Mouse (Mus musculus) embryonic facial prominence, embryonic 12.5 days (tissue): Measurements from ENCODE around the gene Rnf224. TPM values are rescaled to one million over a fixed set of nuclear protein-coding genes. Genes with fewer than 3 reads are reported as not detected.

Experiments
- ATAC-seq: fragments of 200-750 bp; cut with Nextera tagmentation; 2 replicates; pipeline ENCODE4 v1.8.0; 2017; ENCODE audit not compliant: insufficient number of reproducible peaks, insufficient read depth, low FRiP score, low TSS enrichment
- H3K27ac ChIP-seq: fragments of 300-500 bp; sonication (generic); 2 replicates; pipeline ENCODE4 v1.5.1; 2016; ENCODE audit warnings: mild to moderate bottlenecking
- H3K27me3 ChIP-seq: fragments of 300-500 bp; sonication (generic); 2 replicates; pipeline ENCODE4 v1.6.1; 2016; ENCODE audit warnings: mild to moderate bottlenecking, moderate library complexity
- H3K36me3 ChIP-seq: fragments of 300-500 bp; sonication (generic); 2 replicates; pipeline ENCODE4 v1.6.1; 2016; ENCODE audit warnings: mild to moderate bottlenecking
- H3K4me1 ChIP-seq: fragments of 300-500 bp; sonication (generic); 2 replicates; pipeline ENCODE4 v1.6.1; 2016
- H3K4me2 ChIP-seq: fragments of 300-500 bp; sonication (generic); replicated peaks from 2 replicates; pipeline ENCODE4 v1.6.1; 2016; ENCODE audit warnings: mild to moderate bottlenecking, moderate library complexity
- H3K4me3 ChIP-seq: fragments of 300-500 bp; sonication (generic); 2 replicates; pipeline ENCODE4 v1.5.1; 2016; ENCODE audit warnings: mild to moderate bottlenecking
- H3K9ac ChIP-seq: fragments of 300-500 bp; sonication (generic); 2 replicates; pipeline ENCODE4 v1.6.1; 2016; ENCODE audit warnings: mild to moderate bottlenecking, moderate library complexity
- H3K9me3 ChIP-seq: fragments of 300-500 bp; sonication (generic); 2 replicates; pipeline ENCODE4 v1.6.1; 2016; ENCODE audit warnings: mild to moderate bottlenecking, moderate library complexity
- WGBS: fragments of 180-500 bp; shearing (Covaris S2); methylation state at CpG from one replicate; pipeline ENCODE4 v1.1.7; 2016; 5-methylcytosine and 5-hydroxymethylcytosine counted together
- polyA plus RNA-seq: library from polyadenylated mRNA; unstranded; fragments of >200 nt; fragmentation: Nextera tagmentation; extraction: Ambion mirVana; gene quantifications from 2 replicates; pipeline ENCODE4 v1.2.1, GENCODE M21; 2016

The Rnf224 gene
- not detected in 2 replicates for polyA plus RNA-seq

- peaks cover 31% of the 10 kb centered on the region for H3K27me3 ChIP-seq
- no peak within 1 kb of the TSS for H3K4me3 ChIP-seq
- H3K4me1 ChIP-seq, result peaks cover 11% of the 10 kb centered on the region
- 32% methylated on average over 8 of the region's 8 CpGs for WGBS
- no peak for ATAC-seq
- H3K9ac ChIP-seq, result no peak within 1 kb of the TSS
- H3K9me3 ChIP-seq, result no peaks in the 10 kb centered on the region
- no peak within 1 kb of the TSS for H3K27ac ChIP-seq
- H3K4me2 ChIP-seq, result no peak within 1 kb of the TSS
- no peaks in the 10 kb centered on the region for H3K36me3 ChIP-seq
These were observed at the start of gene Rnf224 for GRCm38 (mm10) chr2:25236614-25237013. Rnf224 (minus strand) TSS chr2:25236787.

GRCm38 (mm10) chr2:25286314-25286713 lies 49.7 kb upstream of the Rnf224 start:
- H3K36me3 ChIP-seq, result peaks cover 46% of the 10 kb centered on the region
- H3K4me1 ChIP-seq, result peaks cover 10% of the 10 kb centered on the region; the same call in 1 of the 2 replicates
- H3K4me3 ChIP-seq, result no peak overlapping the region
- ATAC-seq, result no peak
- peaks cover 44% of the 10 kb centered on the region for H3K27me3 ChIP-seq
- 63% methylated on average over 1 of the region's 1 CpGs for WGBS
- no peak overlapping the region for H3K4me2 ChIP-seq
- H3K9ac ChIP-seq, result no peak overlapping the region
- peak overlapping the region; percentile 60; the same call in 1 of the 2 replicates for H3K27ac ChIP-seq
- no peaks in the 10 kb centered on the region for H3K9me3 ChIP-seq

- H3K36me3 ChIP-seq, result peaks cover 53% of the 10 kb centered on the region
- WGBS, result 83% methylated on average over 2 of the region's 2 CpGs
These were observed 49.0 kb upstream of the Rnf224 start for GRCm38 (mm10) chr2:25285551-25285950.

GRCm38 (mm10) chr2:25278928-25279882 lies 42.6 kb upstream of the Rnf224 start:
- Histone ChIP-seq H3K27me3 (no peaks in the 10 kb centered on the region), H3K4me1 (no peaks in the 10 kb centered on the region), H3K36me3 (peaks cover 93% of the 10 kb centered on the region), H3K4me3 (no peak overlapping the region), H3K9me3 (no peaks in the 10 kb centered on the region), H3K4me2 (no peak overlapping the region), H3K9ac (no peak overlapping the region), H3K27ac (no peak overlapping the region)
- ATAC-seq, result no peak
- WGBS, result 65% methylated on average over 13 of the region's 13 CpGs

More at GRCm38 (mm10) chr2:25285551-25285950, 49.0 kb upstream of the Rnf224 start:
- no peak overlapping the region for H3K9ac ChIP-seq
- H3K9me3 ChIP-seq, result no peaks in the 10 kb centered on the region
- no peak overlapping the region for H3K27ac ChIP-seq
- no peak for ATAC-seq
- H3K4me1 ChIP-seq, result peaks cover 7% of the 10 kb centered on the region; the same call in 1 of the 2 replicates
- H3K27me3 ChIP-seq, result peaks cover 37% of the 10 kb centered on the region
- H3K4me3 ChIP-seq, result no peak overlapping the region
- no peak overlapping the region for H3K4me2 ChIP-seq

- H3K4me2 ChIP-seq, result peak overlapping the region; percentile 97
- peaks cover 21% of the 10 kb centered on the region for H3K4me1 ChIP-seq
- no peak for ATAC-seq
- no peaks in the 10 kb centered on the region for H3K9me3 ChIP-seq
- no peak overlapping the region for H3K27ac ChIP-seq
- peaks cover 66% of the 10 kb centered on the region for H3K36me3 ChIP-seq
- WGBS, result 36% methylated on average over 16 of the region's 16 CpGs
- no peaks in the 10 kb centered on the region for H3K27me3 ChIP-seq
- H3K9ac ChIP-seq, result peak overlapping the region; percentile 86
- peak overlapping the region; percentile 94 for H3K4me3 ChIP-seq
These were observed 36.4 kb upstream of the Rnf224 start for GRCm38 (mm10) chr2:25273010-25273409.

- Histone ChIP-seq H3K4me3 (peak overlapping the region; percentile 94), H3K9ac (peak overlapping the region; percentile 86), H3K4me1 (peaks cover 21% of the 10 kb centered on the region), H3K36me3 (peaks cover 61% of the 10 kb centered on the region), H3K27me3 (no peaks in the 10 kb centered on the region), H3K9me3 (no peaks in the 10 kb centered on the region), H3K27ac (0 out of 2 replicates have a peak overlapping the region, but pooled peaks have one; percentile 82), H3K4me2 (peak overlapping the region; percentile 97)
- WGBS, result under 1% methylated on average over 29 of the region's 29 CpGs
- peak; percentile 36; the same call in 1 of the 2 replicates for ATAC-seq
These were observed 35.9 kb upstream of the Rnf224 start for GRCm38 (mm10) chr2:25272515-25272914.

- H3K4me3 ChIP-seq, result peak within 1 kb of the TSS; percentile 94
- H3K36me3 ChIP-seq, result peaks cover 59% of the 10 kb centered on the region
- WGBS, result 1% methylated on average over 55 of the region's 55 CpGs
- H3K27me3 ChIP-seq, result no peaks in the 10 kb centered on the region
- peak within 1 kb of the TSS; percentile 82 for H3K27ac ChIP-seq
- ATAC-seq, result peak; percentile 92
- peak within 1 kb of the TSS; percentile 97 for H3K4me2 ChIP-seq
- peaks cover 23% of the 10 kb centered on the region for H3K4me1 ChIP-seq
- peak within 1 kb of the TSS; percentile 86 for H3K9ac ChIP-seq
- no peaks in the 10 kb centered on the region for H3K9me3 ChIP-seq
These were observed 35.4 kb upstream of the Rnf224 start, which contains the start of the genes Ssna1 and Anapc2 for GRCm38 (mm10) chr2:25271827-25272511. Ssna1 (minus strand) TSS chr2:25272438. Anapc2 (plus strand) TSS chr2:25272478.

- ATAC-seq, result no peak
- Histone ChIP-seq H3K4me3 (no peak overlapping the region), H3K4me2 (no peak overlapping the region), H3K9me3 (no peaks in the 10 kb centered on the region), H3K9ac (no peak overlapping the region), H3K4me1 (peaks cover 46% of the 10 kb centered on the region), H3K36me3 (peaks cover 32% of the 10 kb centered on the region), H3K27ac (no peak overlapping the region), H3K27me3 (peaks cover 23% of the 10 kb centered on the region)
- 70% methylated on average over 4 of the region's 4 CpGs for WGBS
These were observed 31.2 kb upstream of the Rnf224 start for GRCm38 (mm10) chr2:25267746-25268309.

- Histone ChIP-seq H3K4me1 (peaks cover 46% of the 10 kb centered on the region), H3K4me3 (no peak overlapping the region), H3K9me3 (no peaks in the 10 kb centered on the region), H3K27ac (no peak overlapping the region), H3K9ac (no peak overlapping the region), H3K27me3 (peaks cover 23% of the 10 kb centered on the region), H3K36me3 (peaks cover 32% of the 10 kb centered on the region), H3K4me2 (no peak overlapping the region)
- no peak for ATAC-seq
These were observed 30.7 kb upstream of the Rnf224 start for GRCm38 (mm10) chr2:25267241-25267640.

- peaks cover 46% of the 10 kb centered on the region for H3K4me1 ChIP-seq
- no peak overlapping the region for H3K4me3 ChIP-seq
- WGBS, result 57% methylated on average over 2 of the region's 2 CpGs
- H3K27ac ChIP-seq, result no peak overlapping the region
- H3K27me3 ChIP-seq, result peaks cover 23% of the 10 kb centered on the region
- ATAC-seq, result no peak
- H3K9ac ChIP-seq, result no peak overlapping the region
- peaks cover 32% of the 10 kb centered on the region for H3K36me3 ChIP-seq
- H3K4me2 ChIP-seq, result 0 out of 2 replicates have a peak overlapping the region, but pooled peaks have one; percentile 3
- no peaks in the 10 kb centered on the region for H3K9me3 ChIP-seq
These were observed 30.1 kb upstream of the Rnf224 start for GRCm38 (mm10) chr2:25266720-25267119.
